Mouse (Mus musculus): ENCODE data around the gene Grin3b. TPM values are rescaled to one million over a fixed set of nuclear protein-coding genes. Genes with fewer than 3 reads are reported as not detected.
A peak's percentile ranks its signal among the peaks of the same experiment; 100 is the strongest.
"Not testable (repeated sequence)": the region's sequence is repeated elsewhere in the genome, so short reads cannot be mapped to it uniquely, and the experiment has no call there.

Gene Grin3b
- polyA plus RNA-seq, 1 experiment from 2014 or later: 0.19 TPM

DNA sequence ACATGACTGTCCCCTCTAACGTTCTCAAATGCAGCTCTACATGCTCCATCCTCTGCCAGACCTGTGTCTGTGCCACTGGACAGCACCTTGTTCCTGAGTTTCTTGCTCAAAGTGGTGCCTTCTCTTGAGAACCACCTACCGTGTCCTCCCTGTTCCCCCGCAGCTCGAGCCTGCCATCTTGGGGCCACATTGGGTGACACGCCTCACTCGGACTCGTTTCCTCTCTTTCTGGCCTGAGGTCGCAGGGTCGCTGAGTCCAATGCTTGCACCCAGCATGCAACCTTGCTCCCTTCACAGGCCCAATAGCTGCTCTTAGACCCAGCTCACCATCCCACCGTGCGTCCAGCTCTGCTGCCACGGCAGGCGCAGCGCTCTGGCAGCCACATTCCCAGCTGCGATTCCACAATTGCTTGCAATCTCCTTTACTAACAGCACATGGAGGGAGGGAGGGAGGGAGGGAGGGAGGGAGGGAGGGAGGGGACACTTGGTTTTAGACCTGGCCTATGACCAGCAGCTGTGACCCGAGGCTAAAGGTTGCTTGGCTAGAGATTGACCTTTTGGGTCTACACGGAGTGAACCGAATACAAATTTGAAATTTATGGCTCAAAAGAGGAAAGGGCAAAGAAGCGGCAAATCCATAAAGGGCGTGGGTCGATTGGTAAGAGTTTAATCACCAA is 12.2 kb upstream of the Grin3b start:
- Histone ChIP-seq H3K9me3 (ENCODE audit: control insufficient read depth, low read length) (no peaks in the 10 kb centered on the region), H3K4me2 (replicated peaks; ENCODE audit: low read depth, low read length) (no peak overlapping the region), H3K36me3 (ENCODE audit: control insufficient read depth, insufficient read depth, low read length) (peaks cover 15% of the 10 kb centered on the region; the same call in 1 of the 2 replicates), H3K4me1 (ENCODE audit: control insufficient read depth, insufficient read depth, low read length) (peaks cover 19% of the 10 kb centered on the region), H3K27me3 (ENCODE audit: control insufficient read depth, insufficient read depth, low read length) (no peaks in the 10 kb centered on the region; the same call in 1 of the 2 replicates), H3K9ac (ENCODE audit: low read depth, low read length) (no peak overlapping the region), H3K27ac (ENCODE audit: low read depth, low read length) (no peak overlapping the region), H3K4me3 (ENCODE audit: low read length) (no peak overlapping the region)
- 0 out of 2 replicates have a peak, but pooled peaks have one; percentile 10 for ATAC-seq (ENCODE audit: low FRiP score, low TSS enrichment)
- WGBS: 7% methylated on average over 21 of the region's 21 CpGs

GRCm38 (mm10) chr10:79959412-79959811 is 11.1 kb upstream of the Grin3b start:
- H3K9ac ChIP-seq (ENCODE audit: low read depth, low read length); ATAC-seq (ENCODE audit: low FRiP score, low TSS enrichment); H3K9me3 ChIP-seq (ENCODE audit: control insufficient read depth, low read length); H3K27ac ChIP-seq (ENCODE audit: low read depth, low read length); H3K27me3 ChIP-seq (ENCODE audit: control insufficient read depth, insufficient read depth, low read length): not testable (repeated sequence)
- Histone ChIP-seq H3K4me1 (ENCODE audit: control insufficient read depth, insufficient read depth, low read length) (peaks cover 19% of the 10 kb centered on the region), H3K4me3 (ENCODE audit: low read length) (peak overlapping the region; percentile 73), H3K4me2 (replicated peaks; ENCODE audit: low read depth, low read length) (peak overlapping the region; percentile 90; the same call in 1 of the 2 replicates), H3K36me3 (ENCODE audit: control insufficient read depth, insufficient read depth, low read length) (peaks cover 24% of the 10 kb centered on the region)
- WGBS: 36% methylated on average over 10 of the region's 10 CpGs

DNA sequence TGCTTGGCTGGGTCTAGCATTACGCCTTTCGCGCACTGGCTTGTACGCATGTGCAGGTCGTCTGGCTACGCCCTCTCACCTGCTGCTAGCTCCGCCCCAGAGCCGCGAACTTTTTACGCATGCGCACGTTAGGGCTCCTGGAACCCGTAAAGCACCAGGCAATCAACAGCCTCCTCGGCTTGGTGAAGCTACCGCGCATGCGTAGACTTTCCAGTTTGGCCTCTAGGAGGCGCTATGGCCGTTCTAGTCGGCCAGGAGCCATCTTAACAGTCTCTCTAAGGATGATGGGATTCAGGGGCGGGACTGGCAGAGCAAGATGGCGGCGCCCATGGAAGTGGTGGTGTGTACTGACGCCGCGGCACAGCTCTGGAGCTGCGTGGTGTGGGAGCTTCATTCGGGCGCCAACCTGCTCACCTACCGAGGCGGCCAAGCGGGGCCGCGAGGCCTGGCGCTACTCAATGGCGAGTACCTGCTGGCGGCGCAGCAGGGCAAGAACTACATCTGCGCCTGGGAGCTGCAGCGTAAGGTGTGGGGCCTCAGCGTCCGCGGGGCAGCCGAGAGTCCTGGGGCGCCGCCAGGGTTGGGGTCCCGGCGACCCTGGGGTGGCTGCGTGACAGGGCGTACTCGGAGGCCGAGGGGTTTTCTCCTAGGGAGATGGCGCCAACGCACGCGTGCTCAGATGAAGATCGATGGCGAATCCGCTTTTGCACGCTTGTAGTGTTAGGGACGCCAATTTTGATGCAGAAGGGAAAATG is 10.5 kb upstream of the Grin3b start, which contains the start of gene Wdr18:
TSS of gene Wdr18 (plus strand) at position 306 of the 755 bp plus-strand sequence.
- ATAC-seq (ENCODE audit: low FRiP score, low TSS enrichment): peak; percentile 95
- peak within 1 kb of the TSS; percentile 90 for H3K4me2 ChIP-seq (replicated peaks; ENCODE audit: low read depth, low read length)
- H3K4me3 ChIP-seq (ENCODE audit: low read length): peak within 1 kb of the TSS; percentile 73

GRCm38 (mm10) chr10:79960671-79961294 is 9.7 kb upstream of the Grin3b start:
- Histone ChIP-seq H3K9ac (ENCODE audit: low read depth, low read length) (peak overlapping the region; percentile 90), H3K27me3 (ENCODE audit: control insufficient read depth, insufficient read depth, low read length) (no peaks in the 10 kb centered on the region; the same call in 1 of the 2 replicates), H3K4me1 (ENCODE audit: control insufficient read depth, insufficient read depth, low read length) (peaks cover 19% of the 10 kb centered on the region), H3K9me3 (ENCODE audit: control insufficient read depth, low read length) (no peaks in the 10 kb centered on the region), H3K4me3 (ENCODE audit: low read length) (peak overlapping the region; percentile 73), H3K27ac (ENCODE audit: low read depth, low read length) (no peak overlapping the region), H3K36me3 (ENCODE audit: control insufficient read depth, insufficient read depth, low read length) (peaks cover 37% of the 10 kb centered on the region), H3K4me2 (replicated peaks; ENCODE audit: low read depth, low read length) (peak overlapping the region; percentile 90)
- 14% methylated on average over 10 of the region's 10 CpGs for WGBS
- no peak for ATAC-seq (ENCODE audit: low FRiP score, low TSS enrichment)

More for the DNA sequence above, 10.5 kb upstream of the Grin3b start, which contains the start of gene Wdr18:
- Histone ChIP-seq H3K27me3 (ENCODE audit: control insufficient read depth, insufficient read depth, low read length) (no peaks in the 10 kb centered on the region; the same call in 1 of the 2 replicates), H3K36me3 (ENCODE audit: control insufficient read depth, insufficient read depth, low read length) (peaks cover 30% of the 10 kb centered on the region), H3K9me3 (ENCODE audit: control insufficient read depth, low read length) (no peaks in the 10 kb centered on the region), H3K27ac (ENCODE audit: low read depth, low read length) (peak within 1 kb of the TSS; percentile 34; the same call in 1 of the 2 replicates), H3K9ac (ENCODE audit: low read depth, low read length) (peak within 1 kb of the TSS; percentile 90), H3K4me1 (ENCODE audit: control insufficient read depth, insufficient read depth, low read length) (peaks cover 19% of the 10 kb centered on the region)
- WGBS: under 1% methylated on average over 61 of the region's 61 CpGs

- WGBS: 96% methylated on average over 7 of the region's 7 CpGs
- Histone ChIP-seq H3K9ac (ENCODE audit: low read depth, low read length) (no peak overlapping the region), H3K9me3 (ENCODE audit: control insufficient read depth, low read length) (no peaks in the 10 kb centered on the region), H3K4me1 (ENCODE audit: control insufficient read depth, insufficient read depth, low read length) (peaks cover 10% of the 10 kb centered on the region), H3K27ac (ENCODE audit: low read depth, low read length) (no peak overlapping the region), H3K4me2 (replicated peaks; ENCODE audit: low read depth, low read length) (no peak overlapping the region), H3K27me3 (ENCODE audit: control insufficient read depth, insufficient read depth, low read length) (no peaks in the 10 kb centered on the region), H3K4me3 (ENCODE audit: low read length) (no peak overlapping the region), H3K36me3 (ENCODE audit: control insufficient read depth, insufficient read depth, low read length) (peaks cover 62% of the 10 kb centered on the region)
- no peak for ATAC-seq (ENCODE audit: low FRiP score, low TSS enrichment)
Observed at GRCm38 (mm10) chr10:79964727-79965126, 5.8 kb upstream of the Grin3b start.

- H3K27me3 ChIP-seq (ENCODE audit: control insufficient read depth, insufficient read depth, low read length): no peaks in the 10 kb centered on the region
- no peak overlapping the region for H3K27ac ChIP-seq (ENCODE audit: low read depth, low read length)
- H3K36me3 ChIP-seq (ENCODE audit: control insufficient read depth, insufficient read depth, low read length): peaks cover 62% of the 10 kb centered on the region
- no peak overlapping the region for H3K4me2 ChIP-seq (replicated peaks; ENCODE audit: low read depth, low read length)
- 86% methylated on average over 5 of the region's 5 CpGs for WGBS
- no peak overlapping the region for H3K4me3 ChIP-seq (ENCODE audit: low read length)
- no peaks in the 10 kb centered on the region for H3K9me3 ChIP-seq (ENCODE audit: control insufficient read depth, low read length)
- no peak overlapping the region for H3K9ac ChIP-seq (ENCODE audit: low read depth, low read length)
- H3K4me1 ChIP-seq (ENCODE audit: control insufficient read depth, insufficient read depth, low read length): peaks cover 10% of the 10 kb centered on the region
- ATAC-seq (ENCODE audit: low FRiP score, low TSS enrichment): no peak
Observed at GRCm38 (mm10) chr10:79965325-79965724, 5.2 kb upstream of the Grin3b start.

DNA sequence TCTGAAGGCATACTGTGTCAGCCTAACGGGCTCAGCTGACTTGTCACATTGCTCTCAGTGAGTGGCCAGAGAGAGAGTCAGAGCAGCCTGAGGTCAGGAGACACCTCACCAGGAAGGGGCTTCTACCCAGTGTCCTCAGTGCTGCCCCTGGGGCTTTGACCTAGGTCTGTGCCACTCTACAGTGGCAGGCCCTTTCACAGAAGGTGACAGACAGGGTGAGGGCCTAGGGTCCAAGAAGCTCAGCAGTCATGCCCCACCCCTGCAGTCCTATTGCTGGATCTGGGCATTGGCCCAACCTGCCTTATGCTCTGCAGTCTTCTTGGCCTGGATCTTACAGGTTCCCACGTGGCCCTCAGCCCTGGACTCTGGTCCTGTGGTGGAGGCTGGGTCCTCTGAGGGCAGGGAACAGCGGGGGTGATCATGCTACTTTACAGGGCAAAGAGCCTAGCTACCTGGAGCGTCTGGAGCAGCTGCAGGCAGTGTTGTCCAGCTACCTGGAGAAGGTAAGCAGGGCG is 3.6 kb upstream of the Grin3b start:
- H3K36me3 ChIP-seq (ENCODE audit: control insufficient read depth, insufficient read depth, low read length): peaks cover 62% of the 10 kb centered on the region
- WGBS: 85% methylated on average over 5 of the region's 5 CpGs
- no peak overlapping the region for H3K4me2 ChIP-seq (replicated peaks; ENCODE audit: low read depth, low read length)
- no peak for ATAC-seq (ENCODE audit: low FRiP score, low TSS enrichment)
- no peak overlapping the region for H3K27ac ChIP-seq (ENCODE audit: low read depth, low read length)
- no peak overlapping the region for H3K9ac ChIP-seq (ENCODE audit: low read depth, low read length)
- H3K9me3 ChIP-seq (ENCODE audit: control insufficient read depth, low read length): no peaks in the 10 kb centered on the region
- peaks cover 14% of the 10 kb centered on the region; the same call in 1 of the 2 replicates for H3K27me3 ChIP-seq (ENCODE audit: control insufficient read depth, insufficient read depth, low read length)
- H3K4me3 ChIP-seq (ENCODE audit: low read length): no peak overlapping the region
- 0 out of 2 replicates have a peak, but pooled peaks cover 4% of the 10 kb centered on the region for H3K4me1 ChIP-seq (ENCODE audit: control insufficient read depth, insufficient read depth, low read length)

DNA sequence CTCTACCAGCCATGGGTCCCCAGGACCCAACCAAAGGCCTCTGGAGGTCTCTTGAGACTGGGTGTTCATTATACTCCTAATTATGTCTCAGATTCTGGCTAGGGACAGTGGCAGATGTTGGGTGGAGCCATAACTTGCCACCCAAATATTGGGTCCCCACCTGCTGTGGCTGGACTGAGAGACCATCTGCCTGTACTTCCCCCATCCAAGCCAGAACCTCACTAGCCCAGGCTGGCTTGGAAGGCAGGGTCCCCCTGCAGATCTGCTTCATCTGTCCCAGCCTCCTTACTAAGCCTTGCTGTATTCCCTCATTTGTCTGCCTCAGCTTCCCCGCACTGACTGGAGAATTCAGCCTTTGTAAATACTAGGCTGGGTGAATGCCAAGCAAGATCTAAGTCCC is 2.3 kb upstream of the Grin3b start:
- no peak for ATAC-seq (ENCODE audit: low FRiP score, low TSS enrichment)
- Histone ChIP-seq H3K4me1 (ENCODE audit: control insufficient read depth, insufficient read depth, low read length) (0 out of 2 replicates have a peak, but pooled peaks cover 7% of the 10 kb centered on the region), H3K27ac (ENCODE audit: low read depth, low read length) (no peak overlapping the region), H3K9ac (ENCODE audit: low read depth, low read length) (peak overlapping the region; percentile 18; the same call in 1 of the 2 replicates), H3K36me3 (ENCODE audit: control insufficient read depth, insufficient read depth, low read length) (peaks cover 50% of the 10 kb centered on the region), H3K4me2 (replicated peaks; ENCODE audit: low read depth, low read length) (no peak overlapping the region), H3K9me3 (ENCODE audit: control insufficient read depth, low read length) (no peaks in the 10 kb centered on the region), H3K27me3 (ENCODE audit: control insufficient read depth, insufficient read depth, low read length) (peaks cover 15% of the 10 kb centered on the region; the same call in 1 of the 2 replicates), H3K4me3 (ENCODE audit: low read length) (no peak overlapping the region)
- 85% methylated on average over 1 of the region's 1 CpGs for WGBS

All from kidney, embryonic 14.5 days (tissue).